Comparison of ENCODE assay signal across 10 mouse cellular contexts in the genomic region with DNA sequence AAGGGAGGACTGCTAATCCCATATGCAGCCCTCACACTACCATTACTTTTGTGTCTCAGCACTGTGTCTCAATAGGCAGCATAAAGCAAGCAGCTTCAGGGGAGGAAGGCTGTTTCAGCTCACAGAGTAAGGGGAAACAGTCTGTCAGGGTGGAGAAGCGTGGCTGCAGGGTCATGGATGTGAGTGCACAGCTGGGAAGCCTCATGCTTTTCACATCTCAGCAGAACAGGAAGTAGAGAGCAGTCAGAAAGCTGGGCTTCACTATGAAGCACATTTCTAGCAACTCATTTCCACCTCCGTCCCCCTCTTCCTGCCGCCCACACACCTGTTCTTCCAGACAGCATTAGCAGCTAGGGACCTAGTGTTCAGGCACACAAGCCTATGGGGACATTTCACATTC. TPM values are rescaled to one million over a fixed set of nuclear protein-coding genes. Genes with fewer than 3 reads are reported as not detected.
DNase-seq lines count a peak whose midpoint lies in the region; ATAC-seq and TF ChIP-seq lines count a peak whose summit lies in the region.
"Had no signal": no experiment of that assay in that cellular context is flagged by ENCODE, and none has a peak within 500 bp of the region (broad histone marks: within the 10 kb centered on the region; RNA-seq: fewer than 3 reads in every experiment).

No protein-coding gene starts in this region.

- no peak overlapping the region for H3K9ac ChIP-seq in limb, embryonic 11.5 days (ENCODE audit: low read length)
- no peak overlapping the region for H3K9ac ChIP-seq in MEL (ENCODE audit: control insufficient read depth, low read depth, low read length, poor library complexity, severe bottlenecking)
- no peak overlapping the region for H3K9ac ChIP-seq in intestine, embryonic 15.5 days
- no peak overlapping the region for H3K9ac ChIP-seq in hindbrain, embryonic 16.5 days (ENCODE audit: low read depth, low read length)
- H3K9ac ChIP-seq: hindbrain, embryonic 14.5 days had no signal

- TF ChIP-seq POLR2A in MEL (IDR thresholded peaks at IDR 0.05; ENCODE audit: control insufficient read depth in 1 of 2, insufficient read depth in 1 of 2, low read depth in 1 of 2, low read length in 2 of 2, poor library complexity in 1 of 2), result no peak
- no peak for TF ChIP-seq POLR2A in thymus, adult 2 months (IDR thresholded peaks at IDR 0.05; ENCODE audit: control insufficient read depth, extremely low read depth, insufficient read depth, low read length, poor library complexity)

- TF ChIP-seq EP300 in MEL (IDR thresholded peaks at IDR 0.05; ENCODE audit: low read depth in 1 of 2, low read length in 2 of 2), result 0 out of 4 replicates have a peak, but pooled peaks of 1 of the 2 experiments have one; percentile 15

- H3K4me3 ChIP-seq in limb, embryonic 11.5 days (ENCODE audit: low read depth, low read length), result no peak overlapping the region
- H3K4me3 ChIP-seq in limb, embryonic 10.5 days, result no peak overlapping the region
- H3K4me3 ChIP-seq in MEL (ENCODE audit: control insufficient read depth in 1 of 2, insufficient read depth in 1 of 2, low read depth in 2 of 2, low read length in 2 of 2), result no peak overlapping the region
- no peak overlapping the region for H3K4me3 ChIP-seq in intestine, embryonic 15.5 days (replicated peaks)
- H3K4me3 ChIP-seq in thymus, adult 2 months (ENCODE audit: control insufficient read depth, insufficient read depth, low read length), result no peak overlapping the region
- H3K4me3 ChIP-seq in hindbrain, embryonic 16.5 days (ENCODE audit: low read length), result no peak overlapping the region

- TF ChIP-seq RAD21 in MEL (IDR thresholded peaks at IDR 0.05; ENCODE audit: low read depth, low read length), result no peak

- no peaks in the 10 kb centered on the region for H3K27me3 ChIP-seq in limb, embryonic 11.5 days (ENCODE audit: control insufficient read depth, insufficient read depth, low read length)
- no peaks in the 10 kb centered on the region for H3K27me3 ChIP-seq in limb, embryonic 10.5 days (ENCODE audit: low read depth, poor library complexity, severe bottlenecking)
- no peaks in the 10 kb centered on the region for H3K27me3 ChIP-seq in MEL (ENCODE audit: control insufficient read depth in 1 of 2, insufficient read depth in 2 of 2, low read length in 2 of 2)
- no peaks in the 10 kb centered on the region for H3K27me3 ChIP-seq in intestine, embryonic 15.5 days (replicated peaks)
- no peaks in the 10 kb centered on the region for H3K27me3 ChIP-seq in thymus, adult 2 months (ENCODE audit: control insufficient read depth, insufficient read depth, low read length)
- no peaks in the 10 kb centered on the region for H3K27me3 ChIP-seq in hindbrain, embryonic 16.5 days (replicated peaks; ENCODE audit: control insufficient read depth, insufficient read depth, low read length)
- H3K27me3 ChIP-seq: Patski had no signal

- no peak for TF ChIP-seq CTCF in MEL (IDR thresholded peaks at IDR 0.05 in 2 of 3, conservative IDR thresholded peaks at IDR 0.05 in 1 of 3; ENCODE audit: control insufficient read depth in 1 of 3, insufficient read depth in 1 of 3, low read depth in 2 of 3, low read length in 3 of 3, poor library complexity in 1 of 3, severe bottlenecking in 1 of 3)
- no peak for TF ChIP-seq CTCF in thymus, adult 2 months (IDR thresholded peaks at IDR 0.05; ENCODE audit: borderline replicate concordance, control insufficient read depth, extremely low read depth, insufficient read depth, low read length, poor library complexity)

- H3K4me2 ChIP-seq in limb, embryonic 11.5 days (ENCODE audit: low read depth, severe bottlenecking), result no peak overlapping the region
- no peak overlapping the region for H3K4me2 ChIP-seq in intestine, embryonic 15.5 days (replicated peaks)
- no peak overlapping the region for H3K4me2 ChIP-seq in hindbrain, embryonic 16.5 days (ENCODE audit: low read length)
- H3K4me2 ChIP-seq: hindbrain, embryonic 14.5 days had no signal

- H3K9me3 ChIP-seq in limb, embryonic 11.5 days (ENCODE audit: control insufficient read depth, low read length), result no peaks in the 10 kb centered on the region
- no peaks in the 10 kb centered on the region for H3K9me3 ChIP-seq in limb, embryonic 10.5 days (replicated peaks)
- H3K9me3 ChIP-seq in MEL (replicated peaks; ENCODE audit: insufficient read depth, low read length), result no peaks in the 10 kb centered on the region
- H3K9me3 ChIP-seq in intestine, embryonic 15.5 days, result no peaks in the 10 kb centered on the region
- no peaks in the 10 kb centered on the region for H3K9me3 ChIP-seq in hindbrain, embryonic 16.5 days (ENCODE audit: control insufficient read depth, low read length)

- no peaks in the 10 kb centered on the region for H3K79me2 ChIP-seq in MEL (ENCODE audit: control insufficient read depth, insufficient read depth, low read length, poor library complexity)

- 80% methylated on average over 3 of the region's 3 CpGs for WGBS in limb, embryonic 11.5 days
- 89% methylated on average over 3 of the region's 3 CpGs for WGBS in limb, embryonic 10.5 days
- 23% methylated on average over 3 of the region's 3 CpGs for WGBS in intestine, embryonic 15.5 days
- WGBS in thymus, adult 2 months, result 6% methylated on average over 3 of the region's 3 CpGs
- whole genome bisulfite sequencing in hindbrain, embryonic 16.5 days, result 81% methylated on average over 3 of the region's 3 CpGs

- H3K36me3 ChIP-seq in limb, embryonic 11.5 days (ENCODE audit: control insufficient read depth, insufficient read depth, low read length), result no peaks in the 10 kb centered on the region
- peaks cover 6% of the 10 kb centered on the region; the same call in 1 of the 2 replicates for H3K36me3 ChIP-seq in limb, embryonic 10.5 days
- peaks cover 0 to 6% of the 10 kb centered on the region in 2 experiments; a peak in 2 of 4 replicates for H3K36me3 ChIP-seq in MEL (ENCODE audit: control insufficient read depth in 1 of 2, insufficient read depth in 2 of 2, low read length in 2 of 2)
- H3K36me3 ChIP-seq in intestine, embryonic 15.5 days, result no peaks in the 10 kb centered on the region
- H3K36me3 ChIP-seq in thymus, adult 2 months (ENCODE audit: control insufficient read depth, insufficient read depth, low read length), result no peaks in the 10 kb centered on the region
- no peaks in the 10 kb centered on the region for H3K36me3 ChIP-seq in hindbrain, embryonic 16.5 days (ENCODE audit: control insufficient read depth, insufficient read depth, low read length)

- ATAC-seq in limb, embryonic 11.5 days (ENCODE audit: insufficient number of reproducible peaks, low FRiP score, low TSS enrichment, low read depth), result no peak
- peak; percentile 70 for ATAC-seq in intestine, embryonic 15.5 days
- no peak for ATAC-seq in hindbrain, embryonic 16.5 days
- ATAC-seq: Patski had no signal

- H3K4me1 ChIP-seq in limb, embryonic 11.5 days (ENCODE audit: control insufficient read depth, insufficient read depth, low read length), result no peaks in the 10 kb centered on the region
- H3K4me1 ChIP-seq in limb, embryonic 10.5 days, result peaks cover 6% of the 10 kb centered on the region; the same call in 1 of the 2 replicates
- peaks cover 0 to 8% of the 10 kb centered on the region in 2 experiments; a peak in 2 of 4 replicates for H3K4me1 ChIP-seq in MEL (ENCODE audit: control insufficient read depth in 1 of 2, insufficient read depth in 2 of 2, low read length in 2 of 2)
- H3K4me1 ChIP-seq in intestine, embryonic 15.5 days (replicated peaks), result no peaks in the 10 kb centered on the region
- H3K4me1 ChIP-seq in thymus, adult 2 months (replicated peaks; ENCODE audit: control insufficient read depth, insufficient read depth, low read length), result peaks cover 8% of the 10 kb centered on the region
- H3K4me1 ChIP-seq in hindbrain, embryonic 16.5 days (ENCODE audit: control insufficient read depth, insufficient read depth, low read depth, low read length), result peaks cover 3% of the 10 kb centered on the region

- DNase-seq in limb, embryonic 11.5 days (ENCODE audit: low spot score), result no peak
- no peak for DNase-seq in limb, embryonic 10.5 days (ENCODE audit: low spot score)
- DNase-seq in MEL (ENCODE audit: low read depth, low spot score), result peak; percentile 49
- peak; percentile 52 for DNase-seq in thymus, adult 2 months
- DNase-seq in cerebellum, postnatal 4 days (ENCODE audit: low spot score in 2 of 2), result no peak
- DNase-seq: cerebellum, adult 9-10 months had no signal

- H3K27ac ChIP-seq in limb, embryonic 11.5 days (replicated peaks; ENCODE audit: low read depth, low read length), result 0 out of 2 replicates have a peak overlapping the region, but pooled peaks have one; percentile 12
- no peak overlapping the region for H3K27ac ChIP-seq in limb, embryonic 10.5 days
- no peak overlapping the region for H3K27ac ChIP-seq in MEL (ENCODE audit: control insufficient read depth, low read depth, low read length)
- peak overlapping the region; percentile 27; the same call in 1 of the 2 replicates for H3K27ac ChIP-seq in intestine, embryonic 15.5 days
- H3K27ac ChIP-seq in thymus, adult 2 months (ENCODE audit: control insufficient read depth, insufficient read depth, low read length), result peak overlapping the region; percentile 14; the same call in 1 of the 2 replicates
- H3K27ac ChIP-seq in hindbrain, embryonic 16.5 days (ENCODE audit: low read depth, low read length), result no peak overlapping the region
- H3K27ac ChIP-seq: hindbrain, embryonic 14.5 days had no signal

TF ChIP-seq in MEL, 35 proteins besides CTCF, POLR2A, EP300 and RAD21:
- TF ChIP-seq MAX (IDR thresholded peaks at IDR 0.05; ENCODE audit: low read length) (peak; percentile 36; the same call in 1 of the 2 replicates), MYC (IDR thresholded peaks at IDR 0.05; ENCODE audit: low read depth, low read length) (0 out of 2 replicates have a peak, but pooled peaks have one; percentile 52), NRF1 (IDR thresholded peaks at IDR 0.05; ENCODE audit: insufficient read depth, low read depth, low read length, poor library complexity, severe bottlenecking) (no peak)

RNA-seq across cellular contexts. Expression of gene Smim15, which starts 12.7 kb away (rescaled TPM):
- 59.2 and 61.9 TPM in 2 replicates for polyA plus RNA-seq in limb, embryonic 11.5 days (2014; fragmentation: Nextera tagmentation; extraction: Ambion mirVana)
- 49.5 and 54.3 TPM in 2 replicates for polyA plus RNA-seq in limb, embryonic 10.5 days (2016; fragmentation: Nextera tagmentation; extraction: Ambion mirVana)
- total RNA-seq in MEL (2012; rRNA removed), result 69.6 and 73.4 TPM in 2 replicates
- 100 to 1,000 TPM in 1 of 2 experiments, not detected in 1; 122 TPM for polyA plus RNA-seq in MEL (2012; ENCODE audit: insufficient read depth in 1 of 2, insufficient read length in 2 of 2, low read depth in 1 of 2, low replicate concordance in 2 of 2, missing spikeins in 1 of 2)
- 48.4 and 53.2 TPM in 2 replicates for polyA plus RNA-seq in intestine, embryonic 15.5 days (2015; fragmentation: Nextera tagmentation; extraction: Ambion mirVana)
- 13.9 and 15.6 TPM in 2 replicates for polyA plus RNA-seq in thymus, adult 2 months (2012; rRNA removed)
- 35.6 and 39.3 TPM in 2 replicates for polyA plus RNA-seq in hindbrain, embryonic 16.5 days (2015; fragmentation: Nextera tagmentation; extraction: Ambion mirVana)

Comparison
In these comparisons a context has a peak if more than half of its experiments do, and no peak if none do; other contexts are left out.
1. H3K27ac ChIP-seq: peak in limb, embryonic 11.5 days (single experiment), intestine, embryonic 15.5 days (single experiment) and thymus, adult 2 months (single experiment); none in limb, embryonic 10.5 days (single experiment), MEL (single experiment) and hindbrain, embryonic 16.5 days (single experiment).
2. DNase-seq: peak in MEL (single experiment) and thymus, adult 2 months (single experiment); none in limb, embryonic 11.5 days (single experiment), limb, embryonic 10.5 days (single experiment) and cerebellum, postnatal 4 days (0 of 2).